Mouse (Mus musculus) frontal cortex, postnatal 10 days (tissue): ENCODE measurements at regions not wholly inside any gene's neighbourhood (a gene's known extent, or its start where the extent isn't known, plus 50 kb on each side); places are given as distances from the start of the nearest gene placed in this dataset.
"Not testable (repeated sequence)": the region's sequence is repeated elsewhere in the genome, so short reads cannot be mapped to it uniquely, and the experiment has no call there.

Source experiments
- DNase-seq, 2 experiments: peaks; one replicate each; pipeline ENCODE4 v3.0.0; 2022; ENCODE audit warnings: low spot score in 2 of 2, mixed read lengths in 1 of 2

DNA sequence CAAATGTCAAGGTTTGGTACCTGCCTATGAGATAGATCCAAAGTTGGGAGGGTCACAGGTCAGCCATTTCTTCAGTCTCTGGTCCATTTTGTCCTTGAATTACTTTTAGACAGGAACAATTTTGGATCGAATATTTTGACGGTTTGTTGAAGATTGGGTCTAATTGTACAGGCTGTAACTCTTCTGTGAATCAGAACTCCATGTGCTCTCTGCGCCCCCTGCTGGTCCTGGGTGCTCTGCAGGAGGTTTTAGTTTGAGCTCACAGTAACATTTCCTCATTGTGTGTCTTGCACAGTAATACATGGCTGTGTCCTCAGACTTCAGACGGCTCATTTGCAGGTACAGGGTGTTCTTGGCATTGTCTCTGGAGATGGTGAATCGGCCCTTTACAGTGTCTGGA lies 158.1 kb downstream of the Adam6a start:
- DNase-seq, result not testable (repeated sequence)

DNA sequence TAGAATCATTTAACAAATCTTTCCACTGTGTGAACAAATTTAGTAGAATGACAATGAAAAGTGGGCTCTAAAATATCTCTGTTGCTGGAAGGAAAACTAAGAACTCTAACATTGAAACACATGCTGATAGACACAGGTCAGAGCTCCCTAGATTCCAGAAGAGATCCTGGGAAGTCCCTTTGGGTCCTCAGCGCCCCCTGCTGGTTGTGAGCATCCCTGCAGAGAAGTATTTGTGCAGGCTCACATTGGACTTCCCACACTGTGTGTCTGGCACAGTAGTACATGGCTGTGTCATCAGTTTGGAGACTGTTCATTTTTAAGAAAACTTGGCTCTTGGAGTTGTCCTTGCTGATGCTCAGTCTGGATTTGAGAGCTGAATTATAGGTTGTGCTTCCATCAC lies 172.7 kb downstream of the Adam6a start:
- not testable (repeated sequence) for DNase-seq

DNA sequence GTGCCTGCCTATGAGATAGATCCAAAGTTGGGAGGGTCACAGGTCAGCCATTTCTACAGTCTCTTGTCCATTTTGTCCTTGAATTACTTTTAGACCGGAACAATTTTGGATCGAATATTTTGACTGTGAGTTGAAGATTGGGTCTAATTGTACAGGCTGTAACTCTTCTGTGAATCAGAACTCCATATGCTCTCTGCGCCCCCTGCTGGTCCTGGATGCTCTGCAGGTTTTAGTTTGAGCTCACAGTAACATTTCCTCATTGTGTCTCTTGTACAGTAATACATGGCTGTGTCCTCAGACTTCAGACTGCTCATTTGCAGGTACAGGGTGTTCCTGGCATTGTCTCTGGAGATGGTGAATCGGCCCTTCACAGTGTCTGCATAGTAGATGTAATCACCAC lies 192.1 kb downstream of the Adam6a start:
- no peak for DNase-seq

DNA sequence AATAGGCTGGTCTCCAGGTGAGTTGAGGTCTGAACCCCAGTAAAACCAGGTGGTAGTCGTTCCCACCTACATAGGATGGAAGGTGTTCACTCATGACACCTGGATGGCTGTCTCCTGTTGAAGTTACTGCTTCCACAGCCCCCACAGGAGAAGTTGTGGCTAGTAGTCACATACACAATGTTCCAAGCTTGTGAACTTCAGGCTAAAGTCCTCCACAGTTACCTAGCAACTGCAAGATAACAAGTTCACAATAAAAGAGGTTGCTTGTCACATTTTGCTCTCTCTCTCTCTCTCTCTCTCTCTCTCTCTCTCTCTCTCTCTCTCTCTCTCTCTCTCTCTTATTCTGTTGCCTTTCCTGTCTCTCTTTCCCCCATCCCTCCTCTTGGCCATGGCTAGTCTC lies 202.6 kb downstream of the Adam6a start:
- DNase-seq, result no peak

DNA sequence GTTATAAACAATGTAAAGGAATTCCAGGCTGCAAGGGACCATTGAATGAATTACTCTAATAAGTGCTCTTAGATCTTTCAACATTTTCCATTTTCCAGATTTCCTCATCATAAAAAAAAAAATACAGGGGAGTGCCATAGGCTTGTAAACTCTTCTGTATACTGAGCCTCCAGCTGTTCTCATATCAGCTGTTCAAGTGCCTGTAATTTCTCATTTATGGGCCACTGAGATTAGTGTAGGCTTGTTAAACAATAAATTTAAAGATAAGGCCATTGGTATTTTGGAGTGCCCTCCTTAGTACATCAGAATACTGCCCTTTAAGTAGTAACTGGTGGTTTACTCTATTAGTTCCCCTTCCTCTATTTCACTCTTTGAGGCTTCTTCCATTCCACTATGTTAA lies 204.3 kb downstream of the Adam6a start:
- no peak for DNase-seq

DNA sequence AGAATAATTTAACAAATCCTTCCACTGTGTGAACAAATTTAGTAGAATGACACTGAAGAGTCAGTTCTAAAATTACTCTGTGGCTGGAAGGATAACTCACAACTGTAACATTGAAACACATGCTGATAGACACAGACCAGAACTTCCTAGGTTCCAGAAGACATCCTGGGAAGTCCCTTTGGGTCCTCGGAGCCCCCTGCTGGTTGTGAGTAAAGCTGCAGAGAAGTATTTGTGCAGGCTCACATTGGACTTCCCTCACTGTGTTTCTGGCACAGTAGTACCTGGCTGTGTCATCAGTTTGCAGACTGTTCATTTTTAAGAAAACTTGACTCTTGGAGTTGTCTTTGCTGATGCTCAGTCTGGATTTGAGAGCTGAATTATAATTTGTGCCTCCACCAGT lies 225.9 kb downstream of the Adam6a start:
- no peak for DNase-seq

DNA sequence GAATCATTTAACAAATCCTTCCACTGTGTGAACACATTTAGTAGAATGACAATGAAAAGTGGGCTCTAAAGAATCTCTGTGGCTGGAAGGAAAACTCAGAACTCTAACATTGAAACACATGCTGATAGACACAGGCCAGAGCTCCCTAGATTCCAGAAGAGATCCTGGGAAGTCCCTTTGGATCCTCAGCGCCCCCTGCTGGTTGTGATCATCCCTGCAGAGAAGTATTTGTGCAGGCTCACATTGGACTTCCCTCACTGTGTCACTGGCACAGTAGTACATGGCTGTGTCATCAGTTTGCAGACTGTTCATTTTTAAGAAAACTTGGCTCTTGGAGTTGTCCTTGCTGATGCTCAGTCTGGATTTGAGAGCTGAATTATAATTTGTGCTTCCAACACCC lies 252.2 kb downstream of the Adam6a start:
- DNase-seq, result not testable (repeated sequence)

DNA sequence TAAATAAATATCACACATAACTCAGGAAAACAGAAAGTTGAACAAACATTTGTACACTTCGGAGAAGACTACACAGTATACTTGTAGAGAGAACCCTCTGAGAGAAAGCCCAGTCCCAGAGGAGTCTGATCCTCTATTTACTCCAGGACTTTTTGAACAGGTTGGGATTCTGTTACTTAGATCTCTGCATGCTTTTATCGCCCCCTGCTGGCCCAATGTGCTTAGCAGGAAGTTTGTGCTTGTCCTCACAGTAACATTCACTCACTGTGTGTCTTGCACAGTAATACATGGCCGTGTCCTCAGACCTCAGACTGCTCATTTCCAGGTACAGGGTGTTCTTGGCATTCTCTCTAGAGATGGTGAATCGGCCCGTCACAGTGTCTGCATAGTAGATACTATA lies 282.7 kb downstream of the Adam6a start:
- DNase-seq, result no peak

DNA sequence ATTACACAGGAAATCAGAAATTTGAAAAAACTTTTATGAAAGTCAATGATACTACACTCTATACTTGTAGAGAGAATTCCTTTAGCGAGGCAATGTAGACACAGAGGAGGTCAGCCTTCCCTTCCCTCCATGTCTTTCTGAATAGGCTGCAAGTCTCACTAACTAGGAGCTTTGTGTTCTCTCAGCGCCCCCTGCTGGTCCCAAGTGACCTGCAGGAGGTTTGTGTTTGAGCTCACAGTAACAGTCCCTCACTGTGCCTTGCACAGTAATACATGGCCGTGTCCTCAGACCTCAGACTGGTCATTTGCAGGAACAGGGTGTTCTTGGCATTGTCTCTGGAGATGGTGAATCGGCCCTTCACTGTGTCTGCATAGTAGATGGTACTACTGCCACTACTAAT lies 315.2 kb downstream of the Adam6a start:
- DNase-seq, result no peak

DNA sequence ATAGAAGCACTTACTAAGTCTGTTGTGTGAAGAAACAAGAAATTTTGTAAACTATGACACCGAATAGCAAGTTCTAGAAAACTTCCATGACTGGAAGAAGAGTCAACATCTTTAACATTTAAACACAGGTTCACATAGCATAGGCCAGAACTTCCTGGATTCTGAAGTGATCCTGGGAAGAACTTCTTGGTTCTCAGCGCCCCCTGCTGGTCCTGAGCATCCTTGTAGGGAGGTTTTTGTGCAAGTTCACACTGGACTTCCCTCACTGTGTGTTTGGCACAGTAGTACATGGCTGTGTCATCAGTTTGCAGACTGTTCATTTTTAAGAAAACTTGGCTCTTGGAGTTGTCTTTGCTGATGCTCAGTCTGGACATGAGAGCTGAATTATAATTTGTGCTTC lies 335.1 kb downstream of the Adam6a start:
- no peak for DNase-seq

DNA sequence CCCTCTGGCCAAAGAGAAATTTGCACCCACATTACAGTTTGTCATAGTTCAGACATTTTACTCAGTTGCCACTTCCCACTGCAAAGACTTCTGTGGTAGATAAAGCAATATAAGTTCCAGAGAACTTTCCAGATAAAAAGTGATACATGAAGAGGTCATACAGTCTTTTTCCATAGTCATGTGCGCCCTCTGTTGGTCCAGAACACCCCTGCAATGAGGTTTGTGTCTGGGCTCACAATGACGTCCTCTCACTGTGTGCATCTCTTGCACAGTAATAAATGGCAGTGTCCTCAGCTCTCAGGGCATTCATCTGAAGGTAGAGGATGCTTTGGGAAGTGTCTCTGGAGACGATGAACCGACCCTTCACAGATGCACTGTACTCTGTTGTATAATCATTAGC lies 352.4 kb downstream of the Adam6a start:
- no peak for DNase-seq

DNA sequence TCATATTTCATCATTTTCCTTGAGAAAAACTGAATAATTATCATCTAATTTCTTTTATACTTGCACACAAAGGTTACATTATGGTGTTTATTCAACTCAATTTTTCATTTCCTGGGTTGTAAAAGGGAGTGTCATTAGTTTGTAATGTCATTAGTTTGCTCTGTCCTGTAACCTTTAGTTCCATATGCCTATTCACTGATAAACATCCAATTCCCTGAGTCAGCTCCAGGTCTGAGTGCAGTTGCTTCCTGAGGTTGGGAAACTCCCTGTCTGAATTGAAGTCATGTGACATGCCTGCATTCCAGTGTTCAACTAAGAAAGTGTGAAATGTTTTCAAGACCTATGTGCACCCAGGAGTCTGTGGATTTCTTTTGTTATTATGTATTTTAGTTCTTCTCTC lies 362.8 kb downstream of the Adam6a start:
- no peak for DNase-seq

DNA sequence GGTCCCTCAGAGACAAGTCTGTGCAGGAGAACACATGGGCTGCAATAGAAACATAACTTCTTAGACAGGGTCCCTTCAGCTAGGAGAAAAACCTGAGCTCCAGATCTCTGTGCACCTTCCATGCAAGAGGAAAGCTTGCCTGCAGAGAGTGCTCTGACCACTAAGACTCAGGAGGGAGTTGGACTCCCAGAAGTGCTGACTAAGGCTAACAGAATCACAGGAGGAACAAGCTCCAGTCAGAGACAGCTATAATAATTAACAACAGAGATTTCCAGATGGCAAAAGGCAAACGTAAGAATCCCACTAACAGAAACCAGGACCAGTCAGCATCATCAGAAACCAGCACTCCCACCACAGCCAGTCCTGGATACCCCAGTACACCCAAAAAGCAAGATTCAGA lies 364.0 kb downstream of the Adam6a start:
- DNase-seq, result no peak

DNA sequence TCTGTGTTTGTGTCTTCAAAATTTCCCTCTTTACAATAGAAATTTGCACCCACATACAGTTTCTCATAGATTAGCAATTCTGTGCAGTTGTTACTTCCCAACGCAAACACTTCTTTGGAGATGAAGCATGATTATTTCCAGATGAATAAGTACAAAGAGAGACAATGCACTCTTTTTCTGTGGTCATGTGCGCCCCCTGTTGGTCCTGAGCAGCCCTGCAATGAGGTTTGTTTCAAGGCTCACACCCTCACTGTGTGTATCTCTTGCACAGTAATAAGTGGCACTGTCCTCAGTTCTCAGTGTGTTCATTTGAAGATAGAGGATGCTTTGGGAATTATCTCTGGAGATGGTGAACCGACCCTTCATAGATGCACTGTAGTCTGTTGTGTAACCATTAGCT lies 368.1 kb downstream of the Adam6a start:
- DNase-seq, result no peak

DNA sequence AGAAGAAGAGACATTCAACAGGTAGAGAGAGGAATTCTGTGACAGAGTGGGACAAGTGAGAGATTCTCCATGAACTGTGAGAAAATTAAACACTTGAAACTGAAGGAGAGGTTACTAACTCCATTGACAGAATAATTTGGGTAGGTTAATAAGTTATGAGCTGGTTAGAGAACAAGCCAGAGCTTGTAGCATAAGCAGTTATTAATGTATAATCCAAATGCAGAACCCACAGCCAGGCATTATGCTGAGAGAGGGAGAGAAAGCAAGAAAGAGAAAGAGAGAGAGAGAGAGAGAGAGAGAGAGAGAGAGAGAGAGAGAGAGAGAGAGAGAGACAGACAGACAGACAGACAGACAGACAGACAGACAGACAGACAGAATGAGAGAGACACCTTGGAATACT lies 397.0 kb downstream of the Adam6a start:
- DNase-seq, result no peak

DNA sequence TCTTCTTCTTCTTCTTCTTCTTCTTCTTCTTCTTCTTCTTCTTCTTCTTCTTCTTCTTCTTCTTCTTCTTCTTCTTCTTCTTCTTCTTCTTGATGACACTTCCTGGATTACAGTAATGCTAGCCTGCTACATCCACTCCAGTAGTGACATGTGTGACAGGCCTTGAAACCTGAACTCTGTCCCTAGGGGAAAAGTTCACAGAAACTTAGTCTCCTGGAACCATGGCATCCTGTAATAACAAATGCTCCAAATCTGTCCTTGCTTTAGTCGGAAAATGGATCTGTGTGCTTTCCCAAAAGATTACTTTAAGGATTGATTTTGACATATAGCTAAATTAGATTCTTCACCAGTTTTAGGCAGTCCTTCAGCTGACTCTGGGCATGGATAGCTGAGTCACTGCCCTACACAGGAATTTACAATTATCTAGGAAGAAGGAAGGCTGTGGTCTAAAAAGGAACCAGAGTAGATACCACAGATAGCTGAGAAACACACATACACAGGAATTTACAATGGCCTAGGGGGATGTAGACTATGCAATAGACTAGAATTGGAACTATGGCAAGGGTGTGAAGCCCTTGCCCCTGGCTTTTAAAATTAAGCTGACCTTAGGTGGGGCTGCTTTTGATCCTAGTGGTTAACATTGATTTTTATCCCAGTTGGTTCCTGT lies 400.1 kb downstream of the Adam6a start:
- not testable (repeated sequence) for DNase-seq

DNA sequence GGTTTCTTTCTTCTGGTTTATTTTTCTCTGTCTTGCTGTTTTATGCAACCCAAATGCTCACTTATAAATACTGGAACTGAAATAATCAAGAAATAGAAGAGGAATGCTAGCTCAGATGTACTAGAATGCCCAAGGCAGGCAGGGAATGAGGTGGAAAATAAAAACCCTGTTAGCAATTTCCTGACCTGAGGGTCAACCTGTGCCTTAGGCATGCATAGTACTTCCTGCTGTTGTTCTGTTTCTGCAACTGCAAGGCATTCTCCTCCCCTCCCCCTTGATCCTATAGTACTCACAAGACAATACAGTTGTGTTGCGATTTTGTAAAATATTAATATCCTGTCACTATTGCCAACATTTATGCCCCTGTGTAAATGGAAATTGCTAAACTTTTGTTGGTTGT lies 402.1 kb downstream of the Adam6a start:
- not testable (repeated sequence) for DNase-seq

DNA sequence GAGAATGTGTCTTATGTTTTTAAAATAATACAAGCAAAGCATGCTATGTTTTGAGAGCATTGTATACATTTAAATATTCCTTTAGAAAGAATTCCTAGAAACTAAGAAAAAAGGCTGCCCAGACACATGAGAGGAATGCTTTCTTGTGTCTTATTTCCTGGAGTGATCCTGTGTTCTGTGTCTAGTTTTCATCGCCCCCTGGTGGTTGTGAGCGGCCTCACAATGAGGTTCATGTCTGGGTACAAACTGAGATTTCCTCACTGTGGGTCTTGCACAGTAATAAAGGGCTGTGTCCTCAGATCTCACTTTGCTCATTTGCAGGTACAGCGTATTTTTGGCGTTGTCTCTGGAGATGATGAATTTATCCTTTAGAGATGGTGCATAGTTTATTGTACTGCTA lies 404.3 kb downstream of the Adam6a start:
- not testable (repeated sequence) for DNase-seq

DNA sequence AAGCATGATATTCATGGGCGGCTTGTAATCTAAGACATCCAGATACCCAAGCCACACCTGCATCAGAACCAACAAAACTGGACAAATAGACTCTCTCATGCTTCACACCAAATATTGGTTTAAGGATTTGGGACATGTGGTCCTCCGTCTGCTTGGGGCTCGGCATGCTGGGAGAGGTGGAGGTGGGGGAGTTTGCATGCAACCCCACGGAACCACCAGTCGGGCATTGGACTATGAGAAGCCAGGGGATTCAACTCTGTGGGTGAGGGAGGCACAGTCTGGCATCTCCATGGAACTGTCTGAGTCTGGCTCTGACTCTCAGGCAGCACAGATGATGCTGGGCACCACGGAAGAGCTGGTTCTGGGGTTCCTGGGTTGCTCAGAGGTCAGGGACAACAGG lies 430.6 kb downstream of the Adam6a start:
- DNase-seq, result no peak

DNA sequence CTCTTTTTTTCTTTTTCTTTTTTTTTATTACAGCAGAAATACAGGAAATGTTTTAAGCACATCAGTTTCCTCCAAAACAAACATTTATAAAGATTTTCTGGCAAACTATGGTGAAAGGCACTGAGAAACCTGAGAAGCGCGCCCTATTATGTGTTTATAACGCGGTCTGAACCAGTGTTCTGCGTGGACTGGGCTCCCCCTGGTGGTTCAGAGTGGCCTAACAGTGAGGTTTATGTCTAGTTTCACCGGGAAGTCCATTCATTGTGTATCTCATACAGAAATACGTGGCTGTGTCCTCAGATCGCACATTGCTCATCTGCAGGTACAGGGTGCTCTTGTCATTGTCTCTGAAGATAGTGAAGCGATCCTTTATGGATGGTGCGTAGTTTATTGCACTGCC lies 437.9 kb downstream of the Adam6a start:
- DNase-seq, result peak in 1 of 2 experiments; percentile 56

DNA sequence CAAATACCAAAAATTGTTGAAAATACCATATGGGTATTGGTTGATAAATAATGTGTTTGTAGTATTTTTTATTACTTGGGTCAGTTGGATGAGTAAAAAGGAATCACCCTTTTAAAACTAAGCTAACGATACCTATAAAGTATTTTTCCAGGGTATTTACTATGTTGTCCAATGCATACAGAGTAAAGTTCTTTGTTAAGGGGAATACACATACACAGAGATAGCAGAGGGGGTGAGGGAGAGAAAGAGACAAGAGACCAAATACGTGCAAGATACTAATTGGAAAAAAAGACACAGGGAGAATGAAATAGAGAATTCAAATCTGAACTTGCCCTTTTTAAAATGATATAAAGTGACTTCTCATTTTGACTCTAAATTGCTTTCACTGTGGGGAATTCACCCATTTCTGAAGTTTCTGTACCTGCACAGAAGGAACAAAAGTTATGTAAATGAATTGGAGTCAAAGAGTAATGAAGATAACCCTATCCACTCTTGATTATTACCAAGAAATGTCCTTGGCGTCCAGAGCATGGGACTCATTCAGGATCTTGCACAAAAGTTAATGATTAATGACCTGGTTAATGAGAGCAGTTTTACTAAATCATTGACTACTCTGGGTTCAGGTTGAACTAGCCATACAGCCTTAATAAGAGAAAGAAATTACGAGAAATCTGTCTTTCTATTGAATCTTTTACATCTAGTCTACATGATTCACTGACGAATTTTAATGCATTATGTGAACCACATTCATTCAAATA lies 443.7 kb downstream of the Adam6a start:
- DNase-seq, result no peak

DNA sequence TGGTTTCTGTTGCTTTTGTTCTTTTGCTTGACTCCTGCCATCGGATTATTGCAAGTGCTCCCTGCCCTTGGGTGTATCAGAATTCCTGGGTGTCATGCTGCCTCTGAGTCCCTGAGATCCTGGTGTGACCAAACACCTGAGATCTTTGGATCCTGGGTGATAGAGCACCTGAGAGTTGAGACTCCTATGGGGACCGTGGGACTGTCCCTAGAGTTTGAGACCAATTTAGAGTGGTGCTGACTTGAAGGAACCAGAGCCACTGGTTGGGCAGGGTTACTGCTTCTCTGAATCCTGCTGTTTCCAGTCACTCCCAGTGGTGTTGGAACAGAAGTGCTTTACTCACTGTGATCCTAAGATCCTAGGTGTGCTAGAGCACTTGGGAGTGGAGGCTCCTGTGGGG lies 448.7 kb downstream of the Adam6a start:
- no peak for DNase-seq

DNA sequence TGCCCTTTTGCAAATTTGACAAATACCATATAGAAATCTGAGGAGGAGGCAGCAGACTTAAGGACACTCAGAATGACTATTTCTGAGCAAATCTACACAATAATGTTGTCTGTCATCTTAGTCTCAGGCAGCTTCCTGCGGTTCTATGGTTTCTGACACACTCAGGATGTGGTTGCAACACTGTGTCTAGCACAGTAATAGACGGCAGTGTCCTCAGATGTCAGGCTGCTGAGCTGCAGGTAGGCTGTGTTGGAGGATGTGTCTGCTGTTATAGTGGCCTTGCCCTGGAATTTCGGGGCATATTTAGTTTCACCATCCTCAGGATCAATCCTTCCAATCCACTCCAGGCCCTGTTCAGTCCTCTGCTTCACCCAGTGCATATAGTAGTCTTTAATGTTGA lies 450.6 kb downstream of the Adam6a start:
- DNase-seq, result not testable (repeated sequence)

DNA sequence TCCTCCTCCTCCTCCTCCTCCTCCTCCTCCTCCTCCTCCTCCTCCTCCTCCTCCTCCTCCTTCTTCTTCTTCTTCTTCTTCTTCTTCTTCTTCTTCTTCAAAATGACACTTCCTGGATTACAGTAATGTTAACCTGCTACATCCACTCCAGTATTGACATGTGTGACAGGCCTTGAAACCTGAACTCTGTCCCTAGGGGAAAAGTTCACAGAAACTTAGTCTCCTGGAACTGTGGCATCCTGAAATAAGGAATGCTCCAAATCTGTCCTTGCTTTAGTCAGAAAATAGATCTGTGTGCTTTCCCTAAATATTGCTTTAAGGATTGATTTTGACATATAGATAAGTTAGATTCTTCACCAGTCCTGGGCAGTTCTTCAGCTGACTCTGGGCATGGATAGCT lies 464.8 kb downstream of the Adam6a start:
- DNase-seq, result not testable (repeated sequence)
